Mouse (Mus musculus) common myeloid progenitor, adult 5-6 weeks (primary cell): Measurements from ENCODE around the gene Ank3. TPM values are rescaled to one million over a fixed set of nuclear protein-coding genes. Genes with fewer than 3 reads are reported as not detected.

ENCODE experiments used
- ATAC-seq: replicated peaks from 2 replicates; pipeline ENCODE4 v1.8.0; 2016; ENCODE audit warnings: low read depth, mild to moderate bottlenecking, moderate TSS enrichment, inconsistent platforms; ENCODE audit not compliant: poor library complexity, severe bottlenecking
- total RNA-seq: library from RNA; stranded (forward); fragments of 200-1000, 187-1606 nt; gene quantifications from 2 replicates; pipeline ENCODE4 v1.2.3, GENCODE M21; 2017

The Ank3 gene
- total RNA-seq, 1 experiment from 2014 or later = 0.50 TPM

DNA sequence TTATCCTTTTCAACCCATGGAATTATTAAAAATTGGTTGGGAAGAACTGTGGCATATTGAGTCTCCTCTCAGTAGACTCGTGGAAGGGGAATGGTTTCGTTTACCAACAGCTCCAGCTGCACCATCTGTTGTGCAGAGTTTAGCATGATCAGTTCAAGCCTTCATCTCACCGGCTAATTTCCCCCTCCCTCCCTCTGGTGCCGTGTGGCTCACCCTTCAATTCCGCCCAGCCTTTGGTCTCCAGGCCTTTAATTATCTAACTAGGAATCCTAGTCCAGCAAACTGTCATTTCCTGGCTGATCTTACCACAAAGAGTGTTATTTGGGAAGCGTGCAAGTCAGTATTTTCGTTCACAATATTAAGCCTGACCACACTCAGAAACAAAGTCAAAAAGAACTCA lies 393.4 kb downstream of the Ank3 start:
- no peak for ATAC-seq

- ATAC-seq = no peak
Measured at GRCm38 (mm10) chr10:69792400-69792799, 393.8 kb downstream of the Ank3 start.

DNA sequence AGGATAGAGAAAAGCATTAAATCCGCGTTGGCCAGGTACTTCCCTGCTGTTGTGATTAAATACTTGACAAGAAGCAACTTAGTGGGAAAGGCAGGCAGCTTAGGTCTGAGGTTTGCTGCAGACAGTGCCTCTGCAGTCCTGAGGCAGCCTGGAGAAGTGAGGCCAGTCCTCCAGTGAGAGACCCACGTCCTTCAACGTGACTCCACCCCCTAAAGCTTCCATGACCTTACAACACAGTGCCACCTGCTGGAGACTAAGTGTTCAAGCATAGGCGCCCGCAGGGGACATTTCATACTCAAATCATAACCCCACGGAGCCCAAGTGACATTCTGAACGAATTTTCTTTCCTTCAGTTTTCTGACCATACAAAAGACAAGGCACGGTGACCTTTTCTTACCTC lies 394.5 kb downstream of the Ank3 start:
- peak; percentile 71 for ATAC-seq

- ATAC-seq = no peak
Measured at GRCm38 (mm10) chr10:69795656-69796055, 397.1 kb downstream of the Ank3 start.

- ATAC-seq = peak; percentile 94
Measured at GRCm38 (mm10) chr10:69796421-69796886, 397.9 kb downstream of the Ank3 start.

GRCm38 (mm10) chr10:69803135-69803756 lies 404.7 kb downstream of the Ank3 start:
- no peak for ATAC-seq

DNA sequence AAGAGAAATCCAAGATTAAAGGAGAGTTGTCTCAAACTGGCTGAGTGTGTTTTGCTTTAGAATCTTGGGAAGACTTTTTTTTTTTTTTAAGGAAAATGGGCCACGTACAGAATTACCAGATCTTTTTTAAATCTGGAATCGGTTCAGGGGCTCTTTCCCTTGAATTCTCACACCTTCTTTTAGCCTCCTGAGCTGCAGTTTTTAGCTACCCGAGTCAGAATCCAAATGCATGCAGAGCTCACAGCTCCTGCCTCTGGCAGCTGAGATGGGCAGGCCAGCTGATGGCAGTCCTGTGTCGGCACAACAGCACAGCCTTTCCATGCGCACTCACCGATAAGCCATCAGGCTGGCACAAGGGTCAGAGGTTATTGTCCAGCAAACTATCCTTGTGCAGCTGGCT lies 406.0 kb downstream of the Ank3 start:
- no peak for ATAC-seq

DNA sequence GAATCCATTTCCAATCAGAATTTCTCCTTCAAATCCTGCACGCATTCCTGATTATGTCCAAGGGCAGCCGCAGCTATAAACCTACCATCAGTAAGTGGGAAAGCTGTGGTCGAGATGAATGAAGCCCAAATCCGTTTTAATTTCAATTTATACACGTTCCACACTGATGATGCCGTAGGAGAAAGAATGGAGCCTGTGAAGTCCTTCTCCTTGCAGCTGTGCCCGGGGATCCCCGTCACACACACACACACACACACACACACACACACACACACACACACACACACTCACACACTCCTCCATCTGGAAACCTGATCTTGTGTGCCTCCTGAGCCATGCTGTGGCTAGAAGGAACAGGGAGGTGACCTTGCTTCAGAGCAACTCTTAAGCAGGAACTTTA lies 412.2 kb downstream of the Ank3 start:
- no peak for ATAC-seq

DNA sequence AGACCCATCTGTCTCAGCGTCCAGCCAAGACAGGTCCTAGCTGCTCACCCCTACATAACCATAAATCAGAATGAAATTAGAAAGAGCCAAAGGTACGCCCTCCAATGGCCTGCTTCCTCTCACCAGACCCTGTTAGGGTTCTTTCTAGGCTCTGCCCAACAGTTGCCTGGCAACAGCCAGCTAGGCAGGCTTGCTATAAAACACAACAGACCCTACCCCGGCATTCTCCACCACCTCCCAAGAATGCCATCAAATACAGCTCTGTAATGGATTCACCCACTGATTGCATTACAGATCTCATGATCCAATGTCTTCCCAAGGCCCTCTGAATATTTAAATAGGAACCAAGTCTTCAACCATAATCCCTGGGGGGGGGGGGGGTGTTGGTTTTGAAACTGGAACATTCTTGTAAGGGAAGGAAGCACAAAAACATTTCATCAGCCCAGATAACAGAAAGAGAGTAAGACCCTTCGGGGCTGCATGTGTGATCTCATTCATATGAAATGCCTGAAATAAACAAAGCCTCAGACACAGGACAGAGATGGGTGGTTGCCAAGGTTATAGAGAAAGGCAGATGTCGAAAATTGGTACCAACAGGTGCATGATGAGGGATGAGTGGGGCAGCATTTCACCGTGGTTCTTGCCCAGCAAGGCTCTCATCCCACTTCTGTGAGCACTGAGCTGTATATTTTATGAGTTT lies 415.4 kb downstream of the Ank3 start:
- ATAC-seq = no peak

DNA sequence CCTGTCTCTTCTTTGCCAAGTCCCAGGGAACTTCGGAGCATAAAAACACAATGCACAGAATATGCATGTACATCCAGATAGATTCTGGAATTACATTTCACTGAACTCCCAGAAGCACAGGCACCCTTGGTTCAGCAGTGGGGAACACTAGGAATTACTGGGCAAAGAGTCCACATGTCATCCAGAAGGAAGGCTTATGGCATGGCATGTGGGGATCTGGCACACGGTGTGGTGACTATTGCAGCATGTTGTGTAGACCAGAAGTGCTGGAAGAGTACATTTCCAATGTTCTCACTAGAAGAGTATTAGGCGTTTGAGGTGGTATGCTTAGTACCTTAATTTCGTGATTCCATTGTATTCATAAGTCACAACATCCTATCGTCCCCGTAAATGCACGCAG lies 422.7 kb downstream of the Ank3 start:
- ATAC-seq = no peak

GRCm38 (mm10) chr10:69828770-69829169 lies 430.2 kb downstream of the Ank3 start:
- no peak for ATAC-seq

- ATAC-seq = no peak
Measured at GRCm38 (mm10) chr10:69829236-69829635, 430.7 kb downstream of the Ank3 start.

GRCm38 (mm10) chr10:69831568-69831967 lies 433.0 kb downstream of the Ank3 start:
- no peak for ATAC-seq

DNA sequence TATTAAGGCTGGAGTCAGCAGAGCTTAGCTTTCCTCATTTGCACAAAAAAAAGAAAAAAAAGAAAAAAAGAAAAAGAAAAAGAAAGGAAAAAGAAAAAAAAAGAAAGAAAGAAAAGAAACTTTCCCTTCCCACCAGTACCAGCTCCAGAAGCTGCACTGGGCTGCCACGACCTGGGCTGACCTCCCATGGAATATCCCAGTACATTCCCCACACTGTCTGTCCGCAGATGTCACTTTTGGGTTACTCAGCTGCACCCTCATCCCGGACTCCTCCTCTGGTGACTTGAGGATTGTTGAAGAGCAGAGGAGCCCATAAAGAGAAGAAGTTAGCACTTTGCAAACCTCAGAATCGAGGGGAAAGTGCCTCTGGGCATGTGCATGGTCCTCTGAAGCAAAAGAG lies 433.7 kb downstream of the Ank3 start:
- ATAC-seq = no peak

- ATAC-seq = no peak
Measured at GRCm38 (mm10) chr10:69832822-69833221, 434.2 kb downstream of the Ank3 start.

GRCm38 (mm10) chr10:69834700-69835099 lies 436.1 kb downstream of the Ank3 start:
- ATAC-seq = no peak

GRCm38 (mm10) chr10:69845749-69846148 lies 447.2 kb downstream of the Ank3 start:
- ATAC-seq = peak; percentile 99

DNA sequence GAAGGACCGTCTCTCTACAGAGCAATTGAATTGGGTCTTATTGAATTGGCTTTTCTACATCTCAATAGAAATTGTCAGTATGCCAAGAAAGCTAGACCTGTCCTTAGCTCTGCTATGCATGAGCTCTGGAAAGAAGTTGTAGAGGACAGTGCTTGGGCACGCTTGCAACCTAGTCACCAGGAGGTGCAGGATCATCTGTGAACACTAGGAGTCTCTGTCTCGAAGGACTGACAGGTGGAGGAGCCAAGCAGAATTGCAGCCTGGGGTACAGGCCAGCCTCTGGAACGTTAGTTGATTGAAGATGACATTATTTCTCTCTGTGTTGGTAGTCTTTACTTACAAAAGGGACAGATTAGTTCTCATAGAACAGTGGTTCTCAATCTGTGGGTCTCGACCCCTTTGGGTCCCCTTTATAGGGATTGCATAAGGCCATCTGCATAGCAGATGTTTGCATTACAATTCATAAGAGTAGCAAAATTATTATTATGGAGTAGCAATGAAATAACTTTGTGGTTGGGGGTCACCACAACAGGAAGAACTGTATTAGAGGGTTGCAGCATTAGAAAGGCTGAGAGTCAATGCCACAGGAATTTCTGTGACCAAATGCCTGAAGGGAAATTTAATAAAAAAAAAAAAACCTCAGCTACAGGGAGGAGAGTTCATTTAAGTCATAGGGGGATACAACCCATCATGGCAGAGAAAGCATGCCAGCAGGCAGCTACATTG lies 454.0 kb downstream of the Ank3 start:
- ATAC-seq = peak; percentile 45

GRCm38 (mm10) chr10:69854587-69855185 lies 456.1 kb downstream of the Ank3 start:
- no peak for ATAC-seq

GRCm38 (mm10) chr10:69858011-69858410 lies 459.4 kb downstream of the Ank3 start:
- ATAC-seq = no peak
